In the genomic region with DNA sequence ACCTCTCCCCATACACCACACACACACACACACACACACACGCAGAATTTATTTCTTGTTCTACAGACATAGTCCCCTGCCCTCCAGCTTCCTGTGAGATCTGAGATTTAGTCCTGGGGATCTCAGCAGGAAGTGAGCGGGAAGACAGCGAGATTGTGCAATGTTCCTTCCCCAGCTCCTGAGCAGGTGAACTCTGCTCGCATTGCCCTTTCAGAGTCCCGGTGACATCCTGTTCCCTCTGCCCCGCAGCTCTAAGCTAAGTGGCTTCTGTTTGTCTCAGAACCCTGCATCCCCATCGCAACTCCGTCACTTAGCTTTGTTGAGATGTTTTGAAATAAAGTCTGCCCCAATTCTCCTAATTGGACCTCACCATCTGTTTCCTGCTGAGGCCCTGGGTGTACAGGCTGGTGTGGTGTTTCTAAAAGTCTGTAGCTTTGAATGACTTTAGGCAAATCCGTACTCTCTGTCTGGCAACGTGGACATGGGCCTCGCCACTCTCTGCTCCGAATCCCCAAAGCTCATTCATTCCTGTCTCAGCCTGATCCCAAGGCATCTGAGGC, we compare ENCODE assay signal across 18 mouse cellular contexts. TPM values are rescaled to one million over a fixed set of nuclear protein-coding genes. Genes with fewer than 3 reads are reported as not detected.
"Had no signal": no experiment of that assay in that cellular context is flagged by ENCODE, and none has a peak within 500 bp of the region (broad histone marks: within the 10 kb centered on the region; RNA-seq: fewer than 3 reads in every experiment).

No protein-coding gene starts in this region.

- H3K36me3 ChIP-seq: kidney, embryonic 15.5 days; limb, embryonic 12.5 days; midbrain, embryonic 10.5 days; neural tube, embryonic 12.5 days had no signal

- DNase-seq: kidney, adult 18-20 months; layer of hippocampus, postnatal 36 days; lung, adult 18-20 months; lung, postnatal 36 days; midbrain, embryonic 14.5 days; retina, postnatal 1 day; right cerebral cortex, postnatal 4 days; spleen, adult 18-20 months; thymus, adult 2 months; thymus, postnatal 25 days had no signal

- H3K9me3 ChIP-seq: kidney, embryonic 15.5 days; limb, embryonic 12.5 days; midbrain, embryonic 10.5 days; neural tube, embryonic 12.5 days had no signal

- H3K9ac ChIP-seq: kidney, embryonic 15.5 days; limb, embryonic 12.5 days; liver, embryonic 14.5 days; neural tube, embryonic 12.5 days had no signal

- H3K4me1 ChIP-seq: limb, embryonic 12.5 days; midbrain, embryonic 10.5 days; neural tube, embryonic 12.5 days had no signal

- H3K27ac ChIP-seq: kidney, embryonic 15.5 days; limb, embryonic 12.5 days; liver, embryonic 14.5 days; midbrain, embryonic 10.5 days; neural tube, embryonic 12.5 days had no signal

- H3K4me3 ChIP-seq: kidney, embryonic 15.5 days; limb, embryonic 12.5 days; midbrain, embryonic 10.5 days; myocyte; neural tube, embryonic 12.5 days had no signal

- H3K4me2 ChIP-seq: kidney, embryonic 15.5 days; limb, embryonic 12.5 days; neural tube, embryonic 12.5 days had no signal

RNA-seq across cellular contexts. Expression of a gene that starts 17.7 kb away (rescaled TPM):
- total RNA-seq: liver, adult 2 months; megakaryocyte, adult 5-6 weeks had no signal
- polyA plus RNA-seq: limb, embryonic 12.5 days; liver, embryonic 14.5 days; myocyte had no signal
